Mouse (Mus musculus) heart, postnatal 14 days (tissue): ENCODE measurements around the gene Doxl2. TPM values are rescaled to one million over a fixed set of nuclear protein-coding genes. Genes with fewer than 3 reads are reported as not detected.

ENCODE experiments used
- DNase-seq, 2 experiments: peaks; one replicate each; pipeline ENCODE4 v3.0.0; 2021 to 2022
- intact Hi-C: fragments of 180-260 bp; cut with DNase I; formaldehyde crosslinking; loops from one replicate; pipeline ENCODE4 v1.15.1; 2025
- total RNA-seq, 2 experiments: library from RNA; stranded (reverse); gene quantifications; 2 replicates each; pipeline ENCODE4 v1.2.3; 2021

The Doxl2 gene
- total RNA-seq, 2 experiments from 2014 or later = not detected

DNA sequence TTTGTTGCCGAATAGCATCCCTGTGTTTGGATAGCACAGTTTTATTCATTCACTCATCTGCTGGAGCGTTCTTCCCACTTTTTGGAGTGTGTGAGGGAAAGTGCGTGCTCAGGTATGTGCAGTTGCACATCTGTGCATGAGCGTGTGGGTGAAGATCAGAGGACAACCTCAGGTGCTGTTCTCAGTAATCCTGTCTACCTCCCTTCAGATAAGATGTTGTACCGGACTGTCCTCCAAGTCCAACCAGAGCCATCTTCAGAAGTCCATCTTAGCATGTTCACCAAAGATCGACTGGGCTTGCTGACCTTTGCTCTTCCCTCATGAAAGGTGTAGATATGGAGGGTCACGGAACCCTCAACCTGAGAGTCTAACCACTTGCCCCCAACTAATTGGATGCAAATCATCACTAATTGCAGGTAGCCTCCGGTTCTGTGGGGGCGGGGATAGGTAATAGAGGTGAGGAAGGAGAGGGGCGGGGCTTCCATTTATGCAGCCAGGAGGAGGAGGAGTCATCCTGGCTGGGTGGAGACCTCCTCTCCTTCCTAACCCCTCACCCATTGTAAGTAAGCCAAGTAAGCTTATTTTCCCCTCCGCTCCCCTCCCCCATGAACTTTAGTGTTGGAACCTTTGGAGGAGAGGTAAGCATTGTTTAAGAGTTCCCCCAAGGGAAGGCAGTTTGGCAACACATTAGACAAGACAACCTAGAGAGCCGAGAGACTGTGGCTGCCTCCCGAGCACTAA is 33.8 kb downstream of the Doxl2 start:
- DNase-seq = no peak
- intact Hi-C loops = no loop called here

DNA sequence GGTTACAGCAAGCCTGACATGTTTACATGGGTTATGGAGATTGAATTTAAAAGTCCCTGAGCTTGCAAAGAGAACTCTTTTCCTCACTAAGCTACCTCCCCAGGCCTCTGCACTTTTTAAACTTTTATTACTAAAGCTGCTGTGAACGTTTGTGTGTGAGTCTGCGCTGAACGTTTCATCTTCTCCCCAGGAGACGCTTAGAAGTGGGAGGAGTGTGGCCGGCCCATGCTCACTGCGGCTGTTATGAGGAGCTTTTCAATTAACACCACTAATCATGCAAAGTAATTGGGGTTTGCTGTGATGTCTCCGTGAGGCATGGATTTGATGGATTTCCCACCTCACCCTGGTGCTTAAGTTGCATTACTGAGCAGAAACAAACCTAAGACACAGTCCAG is 34.4 kb downstream of the Doxl2 start:
- no peak for DNase-seq
- intact Hi-C loops = no loop called here

DNA sequence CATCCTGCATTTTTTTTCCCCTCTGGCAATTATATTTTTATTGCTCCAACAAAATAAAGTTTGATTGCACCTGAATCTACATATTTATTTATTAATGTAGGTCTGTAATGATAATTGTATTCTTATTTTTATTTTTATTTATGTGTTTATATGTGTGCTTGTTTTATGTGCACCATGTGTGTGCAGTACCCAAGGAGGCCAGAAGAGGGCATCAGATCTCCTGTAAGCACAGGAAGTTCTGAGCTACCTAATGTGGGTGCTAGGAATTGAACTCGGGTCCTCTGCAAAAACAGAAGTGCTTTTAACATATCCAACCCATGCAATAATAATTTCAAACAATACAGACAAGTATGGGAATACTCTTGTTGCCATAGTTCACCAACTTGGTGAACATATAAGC is 34.9 kb downstream of the Doxl2 start:
- intact Hi-C loops = no loop called here
- DNase-seq = no peak

DNA sequence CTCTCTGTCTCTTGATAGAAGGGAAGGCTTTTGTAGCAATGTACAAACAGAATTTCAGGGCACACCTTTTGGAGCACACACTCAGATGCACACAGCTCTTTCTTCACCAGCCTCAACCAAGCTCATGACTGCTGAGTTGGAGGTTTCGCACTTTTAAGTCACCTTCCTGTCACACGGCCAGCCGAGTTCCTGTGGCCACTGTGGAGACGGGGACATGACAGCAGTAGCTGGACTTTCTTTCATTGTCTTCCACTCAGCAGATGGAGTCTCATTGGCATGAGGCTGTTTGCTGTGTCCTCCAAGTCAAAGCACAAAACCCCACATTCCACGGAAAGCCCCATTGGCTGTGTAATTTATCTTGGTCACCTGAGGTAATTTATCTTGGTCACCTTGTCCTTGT is 36.4 kb downstream of the Doxl2 start:
- DNase-seq = no peak
- intact Hi-C loops = no loop called here

DNA sequence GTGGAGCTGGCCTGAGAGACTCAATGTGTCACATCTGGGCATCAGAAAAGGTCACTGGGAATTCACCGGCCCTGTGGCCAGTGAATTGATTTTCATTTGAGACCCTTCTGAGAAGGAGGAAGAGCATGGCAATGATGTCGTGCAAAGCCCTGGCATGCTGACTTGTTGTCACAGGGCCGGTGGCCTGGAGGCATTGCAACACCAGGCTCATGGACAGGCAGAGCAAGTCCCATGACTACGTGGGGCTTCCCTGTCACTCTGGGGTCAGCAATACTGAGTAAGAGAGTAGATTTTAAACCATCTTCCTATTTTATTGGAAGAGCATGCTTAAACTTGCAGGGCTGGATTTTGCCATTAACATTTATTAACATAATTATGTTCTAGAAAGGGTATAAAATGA is 38.3 kb downstream of the Doxl2 start:
- intact Hi-C loops = no loop called here
- DNase-seq = no peak

DNA sequence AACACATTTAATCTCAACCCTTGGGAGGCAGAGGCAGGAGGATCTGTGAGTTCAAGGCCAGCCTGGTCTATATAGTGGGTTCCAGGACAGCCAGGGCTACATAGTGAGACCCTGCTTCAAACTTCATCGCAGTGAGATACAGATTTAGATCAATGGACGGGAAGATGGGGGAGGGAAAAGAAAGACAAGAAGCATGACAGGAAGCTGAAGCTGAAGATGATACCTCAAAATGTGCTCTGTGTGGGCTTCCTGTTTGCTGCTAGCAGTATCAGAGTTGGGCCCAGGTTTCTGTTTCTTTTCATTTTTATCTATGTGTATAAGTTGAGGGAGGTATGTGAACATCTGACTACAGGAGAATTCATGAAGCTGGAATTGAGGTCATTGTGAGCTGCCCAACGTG is 38.7 kb downstream of the Doxl2 start:
- intact Hi-C loops = no loop called here

DNA sequence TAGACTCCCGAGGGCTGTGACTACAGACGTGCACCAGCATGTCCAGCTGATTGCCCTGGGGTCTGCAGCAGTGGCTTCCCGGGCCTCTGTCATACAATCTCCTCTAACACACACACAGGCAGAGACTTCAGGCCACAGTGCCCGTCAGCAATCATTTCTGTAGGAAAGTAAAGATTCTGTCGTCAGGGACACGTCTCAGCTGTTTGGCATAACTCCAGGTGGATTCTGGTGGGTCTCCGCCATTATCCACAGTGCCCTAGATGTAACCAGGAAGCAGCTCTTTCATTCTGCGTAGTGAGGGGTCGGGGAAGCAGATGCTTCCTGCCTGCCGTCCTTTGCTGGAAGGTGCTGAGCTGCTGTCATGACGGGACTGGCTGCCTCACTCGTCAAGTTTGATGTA is 42.4 kb downstream of the Doxl2 start:
- intact Hi-C loops = no loop called here
- no peak for DNase-seq

More for the DNA sequence above, 38.7 kb downstream of the Doxl2 start:
- no peak for DNase-seq

DNA sequence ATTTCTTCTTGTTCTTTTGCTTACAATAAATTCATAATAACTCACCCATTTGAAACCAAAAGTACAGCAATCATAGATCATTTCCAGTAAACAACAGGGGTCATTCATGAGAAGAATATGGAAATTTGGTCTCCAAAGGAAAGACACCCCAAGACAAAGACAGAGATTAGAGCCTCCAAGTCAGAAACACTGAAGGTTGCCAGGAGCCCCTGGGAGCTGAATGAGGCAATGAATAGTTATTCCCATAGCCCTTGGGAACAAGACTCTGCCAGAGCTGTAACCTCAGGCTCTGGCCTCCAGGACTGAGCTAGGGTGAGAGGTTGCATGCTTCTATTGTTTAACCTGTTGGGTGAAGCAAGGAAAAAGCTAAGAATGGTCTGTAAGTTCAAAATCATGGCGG is 44.6 kb downstream of the Doxl2 start:
- intact Hi-C loops = no loop called here
- no peak for DNase-seq

DNA sequence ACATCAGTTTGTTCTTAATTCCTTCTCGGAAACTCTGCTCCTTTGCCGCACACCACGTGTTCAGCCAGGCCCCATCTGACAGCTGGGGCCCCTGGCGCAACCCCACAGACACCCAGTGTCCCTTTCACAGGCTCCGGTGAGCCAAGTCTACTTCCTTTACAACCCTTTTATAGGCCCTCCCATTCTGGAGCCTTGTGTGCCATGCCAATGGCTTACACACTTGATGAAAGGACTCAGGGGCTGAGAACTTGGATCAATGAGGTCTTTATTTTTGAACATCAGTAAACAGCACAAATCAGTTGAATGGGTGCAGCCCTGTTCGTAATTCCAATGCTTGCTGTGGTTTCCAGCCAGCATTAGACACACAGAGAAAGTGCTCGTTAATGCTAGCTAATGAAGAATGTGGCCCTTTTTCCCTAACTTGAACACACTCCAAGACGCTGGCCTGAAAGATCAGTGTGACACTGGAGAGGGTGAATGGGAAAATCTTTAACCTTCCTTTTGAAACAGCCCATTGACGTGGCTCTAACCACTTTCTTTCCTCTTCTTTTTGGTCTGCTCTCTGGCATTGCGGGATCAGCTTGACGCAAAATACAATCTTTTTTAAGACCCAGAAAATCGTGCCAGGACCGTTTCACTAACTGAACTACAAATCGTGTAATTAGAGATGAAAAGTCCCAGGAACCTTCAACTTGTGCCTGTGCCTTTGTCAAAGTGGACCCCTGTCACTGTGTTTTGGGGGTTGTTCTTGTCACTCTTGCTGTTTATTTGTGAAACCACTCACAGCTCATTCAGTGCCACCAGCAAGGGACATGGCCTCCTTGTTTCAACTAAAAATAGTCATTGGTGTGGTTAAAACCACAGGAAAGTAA is 46.6 kb downstream of the Doxl2 start:
- intact Hi-C loops = no loop called here
- DNase-seq = no peak

DNA sequence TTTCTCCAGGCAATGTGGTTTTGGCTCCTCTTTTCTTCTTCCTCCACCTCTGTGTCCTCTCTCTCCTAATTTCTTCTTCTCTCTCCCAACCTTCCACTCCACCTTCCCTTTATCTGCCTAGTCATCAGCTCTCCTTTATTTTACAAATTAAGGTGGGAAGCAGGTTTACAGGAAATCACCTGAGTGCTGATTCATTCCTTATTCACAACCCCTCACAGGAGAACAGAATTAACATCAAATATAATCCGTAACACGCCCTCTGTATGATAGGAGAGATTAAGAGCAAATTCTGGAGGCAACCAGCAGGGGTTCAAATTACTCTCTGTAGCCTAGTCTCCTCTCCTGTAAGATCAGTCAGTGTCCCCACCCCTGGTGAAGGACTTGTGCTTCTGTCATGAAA is 47.6 kb downstream of the Doxl2 start:
- intact Hi-C loops = no loop called here
- no peak for DNase-seq

DNA sequence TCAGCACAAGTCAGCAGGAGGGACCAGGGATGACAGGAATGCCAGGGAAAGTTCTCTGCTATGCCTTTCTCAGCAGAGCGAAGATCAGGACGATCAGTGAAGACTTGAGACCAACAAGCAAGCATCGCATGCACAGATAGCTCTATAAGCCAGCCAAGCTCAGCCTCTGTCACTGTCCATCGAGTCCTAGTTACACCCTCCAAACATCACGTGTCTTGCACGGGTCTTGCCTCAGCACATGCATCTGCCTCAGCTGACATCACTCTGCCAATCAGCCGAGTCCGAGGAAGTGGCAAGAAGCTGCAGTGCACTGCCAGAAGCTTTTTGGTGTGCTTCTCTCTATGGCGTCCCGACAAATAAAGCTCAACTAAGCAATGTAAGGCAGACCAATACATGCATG is 48.6 kb downstream of the Doxl2 start:
- no peak for DNase-seq
- intact Hi-C loops = no loop called here

DNA sequence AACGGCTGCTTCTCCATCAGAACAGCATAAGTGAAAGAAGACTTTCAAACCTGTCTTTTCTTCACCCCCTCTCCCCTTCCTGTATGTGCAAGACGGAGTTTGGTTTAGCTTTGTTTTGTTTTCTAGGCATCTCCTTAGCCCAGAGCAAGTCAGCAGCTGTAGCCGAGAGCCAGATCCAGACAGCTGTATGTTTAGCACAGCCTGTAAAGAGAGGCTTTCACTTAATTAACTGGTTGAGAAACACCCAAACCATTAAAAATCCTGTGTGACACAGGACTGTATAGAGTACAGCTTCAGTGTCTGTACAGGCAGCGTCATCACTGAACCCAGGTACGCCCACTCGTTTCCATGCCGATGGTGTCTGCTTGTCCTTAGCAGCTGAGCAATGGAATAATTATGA is 50.5 kb downstream of the Doxl2 start:
- DNase-seq = no peak
- intact Hi-C loops = no loop called here

DNA sequence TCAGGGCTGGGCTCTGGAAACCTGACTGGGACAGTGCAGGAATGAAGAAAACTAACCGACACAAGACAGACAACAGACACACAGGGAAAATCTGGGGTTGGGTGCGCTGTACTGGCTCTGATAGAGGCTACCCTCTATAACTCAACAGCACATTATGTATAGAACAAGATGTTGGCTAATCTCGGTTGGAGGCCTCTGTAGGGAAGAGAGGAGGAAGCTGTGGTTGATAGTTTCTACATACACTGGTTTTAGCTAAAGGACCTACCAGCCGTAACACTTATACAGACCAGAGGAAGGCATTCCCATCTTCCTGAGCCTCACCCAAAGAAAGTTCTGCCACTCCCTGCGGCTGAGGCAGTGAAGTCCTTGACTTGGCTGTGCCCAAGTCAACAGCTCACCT is 51.7 kb downstream of the Doxl2 start:
- intact Hi-C loops = no loop called here
- no peak for DNase-seq

DNA sequence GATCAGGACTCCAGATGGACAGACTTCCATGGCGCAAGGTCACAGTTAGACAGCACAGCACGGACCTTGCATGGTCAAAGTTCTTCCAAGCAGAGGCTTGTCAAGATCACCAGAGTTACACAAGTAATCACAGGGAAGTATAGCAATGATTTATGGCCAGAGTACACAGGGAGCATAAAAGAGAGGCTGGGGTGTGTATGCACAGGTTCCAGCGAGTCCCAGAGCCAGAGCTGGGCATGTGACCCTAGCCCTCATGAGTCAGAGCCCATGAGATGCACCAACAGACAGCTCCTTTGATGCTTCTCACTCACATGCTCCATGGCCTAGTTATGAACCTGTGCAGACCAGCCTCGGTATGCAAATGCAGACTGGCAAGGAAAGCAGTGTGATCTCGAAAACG is 53.3 kb downstream of the Doxl2 start:
- DNase-seq = no peak
- intact Hi-C loops = no loop called here

Other genes starting within 250 kb of the Doxl2 start
- gene Gimap1, start 235.9 kb upstream of the Doxl2 start, total RNA-seq = 10 to 100 TPM; 14.6 to 15.7 TPM
- 1 to 10 TPM; 8.3 to 9.0 TPM for gene Gimap5, start 228.8 kb upstream of the Doxl2 start, total RNA-seq
- under 1 TPM; 0.67 to 0.68 TPM for gene Gimap3, start 204.1 kb upstream of the Doxl2 start, total RNA-seq
- 10 to 100 TPM; 18.7 to 23.8 TPM for gene Tmem176a, start 134.0 kb upstream of the Doxl2 start, total RNA-seq
- gene Tmem176b, start 133.5 kb upstream of the Doxl2 start, total RNA-seq = 10 to 100 TPM; 62.5 to 63.9 TPM
- not detected for gene Aoc1, start 102.1 kb upstream of the Doxl2 start, total RNA-seq
- not detected for gene 1600015I10Rik, start 45.1 kb upstream of the Doxl2 start, total RNA-seq
- gene Svs1, start 11.9 kb downstream of the Doxl2 start, total RNA-seq = not detected
- gene Gpnmb, start 61.6 kb downstream of the Doxl2 start, total RNA-seq = 1 to 10 TPM in 1 of 2 experiments, under 1 TPM in 1; 0.59 to 1.1 TPM
- 10 to 100 TPM; 36.7 to 40.0 TPM for gene Malsu1, start 98.8 kb downstream of the Doxl2 start, total RNA-seq
- gene Igf2bp3, start 240.0 kb downstream of the Doxl2 start, total RNA-seq = 1 to 10 TPM in 1 of 2 experiments, under 1 TPM in 1; 0.93 to 1.6 TPM